Mouse (Mus musculus) embryo, embryonic 11.5 days (tissue): ENCODE measurements around the gene Pck1.
A peak's percentile ranks its signal among the peaks of the same experiment; 100 is the strongest.

Experiments
- DNase-seq: peaks from one replicate; pipeline ENCODE4 v3.0.0-alpha.2; 2012; ENCODE audit warnings: low read depth, low spot score

The Pck1 gene

GRCm38 (mm10) chr2:173148001-173148400, 4.8 kb upstream of the Pck1 start:
- DNase-seq: no peak

GRCm38 (mm10) chr2:173151352-173151751, 1.5 kb upstream of the Pck1 start:
- no peak for DNase-seq

GRCm38 (mm10) chr2:173151784-173152284, 1.0 kb upstream of the Pck1 start:
- no peak for DNase-seq

GRCm38 (mm10) chr2:173153266-173153665, 418 bp downstream of the Pck1 start:
- DNase-seq: no peak

GRCm38 (mm10) chr2:173154513-173154912, 1.7 kb downstream of the Pck1 start:
- no peak for DNase-seq

GRCm38 (mm10) chr2:173154962-173155361, 2.1 kb downstream of the Pck1 start:
- DNase-seq: no peak

- no peak for DNase-seq
Observed at GRCm38 (mm10) chr2:173155907-173156306, 3.1 kb downstream of the Pck1 start.

GRCm38 (mm10) chr2:173156923-173157322, 4.1 kb downstream of the Pck1 start:
- no peak for DNase-seq

GRCm38 (mm10) chr2:173157376-173157775, 4.5 kb downstream of the Pck1 start:
- DNase-seq: no peak

- DNase-seq: no peak
Observed at GRCm38 (mm10) chr2:173157871-173158270, 5.0 kb downstream of the Pck1 start.

- no peak for DNase-seq
Observed at GRCm38 (mm10) chr2:173158390-173159055, 5.7 kb downstream of the Pck1 start.

GRCm38 (mm10) chr2:173159354-173160311, 6.8 kb downstream of the Pck1 start:
- DNase-seq: peak; percentile 78

GRCm38 (mm10) chr2:173163380-173163779, 10.5 kb downstream of the Pck1 start:
- no peak for DNase-seq

- DNase-seq: no peak
Observed at GRCm38 (mm10) chr2:173164358-173164757, 11.5 kb downstream of the Pck1 start.

GRCm38 (mm10) chr2:173164946-173165345, 12.1 kb downstream of the Pck1 start:
- DNase-seq: no peak

- no peak for DNase-seq
Observed at GRCm38 (mm10) chr2:173165357-173165756, 12.5 kb downstream of the Pck1 start.

- DNase-seq: no peak
Observed at GRCm38 (mm10) chr2:173168411-173168851, 15.6 kb downstream of the Pck1 start.

- no peak for DNase-seq
Observed at GRCm38 (mm10) chr2:173170081-173170480, 17.2 kb downstream of the Pck1 start.

GRCm38 (mm10) chr2:173170715-173171114, 17.9 kb downstream of the Pck1 start:
- no peak for DNase-seq

- DNase-seq: peak; percentile 90
Observed at GRCm38 (mm10) chr2:173171470-173171869, 18.6 kb downstream of the Pck1 start.

GRCm38 (mm10) chr2:173171956-173172355, 19.1 kb downstream of the Pck1 start:
- DNase-seq: no peak

GRCm38 (mm10) chr2:173172386-173172785, 19.5 kb downstream of the Pck1 start:
- DNase-seq: no peak
